Mouse (Mus musculus): Measurements from ENCODE around the gene Lrp1.
"Not testable (repeated sequence)": the region's sequence is repeated elsewhere in the genome, so short reads cannot be mapped to it uniquely, and the experiment has no call there.

Gene Lrp1

GRCm38 (mm10) chr10:127620406-127621190 is at the start of gene Lrp1:
Gene Lrp1 (minus strand): TSS chr10:127621148.
- in situ Hi-C loops (cut with MboI; ENCODE audit: low sequenced_read_pairs): no loop called here

GRCm38 (mm10) chr10:127670185-127670584 is 49.2 kb upstream of the Lrp1 start:
- in situ Hi-C loops (cut with MboI; ENCODE audit: low sequenced_read_pairs): no loop called here

- in situ Hi-C loops (cut with MboI; ENCODE audit: low sequenced_read_pairs): no loop called here
These were observed 48.2 kb upstream of the Lrp1 start for GRCm38 (mm10) chr10:127669170-127669569.

GRCm38 (mm10) chr10:127668093-127669050 is 47.4 kb upstream of the Lrp1 start, which contains the start of gene Nab2:
Gene Nab2 (minus strand): TSS chr10:127668568.
- in situ Hi-C loops (cut with MboI; ENCODE audit: low sequenced_read_pairs): no loop called here

- in situ Hi-C loops (cut with MboI; ENCODE audit: low sequenced_read_pairs): no loop called here
These were observed 46.5 kb upstream of the Lrp1 start for GRCm38 (mm10) chr10:127667269-127668092.

- in situ Hi-C loops (cut with MboI; ENCODE audit: low sequenced_read_pairs): no loop called here
These were observed 45.7 kb upstream of the Lrp1 start, which contains the start of gene Nemp1 for GRCm38 (mm10) chr10:127666501-127667268. Gene Nemp1 (plus strand): TSS chr10:127666901.

- in situ Hi-C loops (cut with MboI; ENCODE audit: low sequenced_read_pairs): no loop called here
These were observed 44.6 kb upstream of the Lrp1 start for GRCm38 (mm10) chr10:127665366-127666181.

- in situ Hi-C loops (cut with MboI; ENCODE audit: low sequenced_read_pairs): no loop called here
These were observed 43.9 kb upstream of the Lrp1 start for GRCm38 (mm10) chr10:127664891-127665290.

GRCm38 (mm10) chr10:127664166-127664565 is 43.2 kb upstream of the Lrp1 start:
- in situ Hi-C loops (cut with MboI; ENCODE audit: low sequenced_read_pairs): no loop called here

GRCm38 (mm10) chr10:127663590-127663989 is 42.6 kb upstream of the Lrp1 start:
- in situ Hi-C loops (cut with MboI; ENCODE audit: low sequenced_read_pairs): no loop called here

GRCm38 (mm10) chr10:127662666-127663253 is 41.8 kb upstream of the Lrp1 start:
- in situ Hi-C loops (cut with MboI; ENCODE audit: low sequenced_read_pairs): no loop called here

- in situ Hi-C loops (cut with MboI; ENCODE audit: low sequenced_read_pairs): no loop called here
These were observed 41.1 kb upstream of the Lrp1 start for GRCm38 (mm10) chr10:127661915-127662663.

- in situ Hi-C loops (cut with MboI; ENCODE audit: low sequenced_read_pairs): no loop called here
These were observed 40.5 kb upstream of the Lrp1 start for GRCm38 (mm10) chr10:127661291-127661914.

- in situ Hi-C loops (cut with MboI; ENCODE audit: low sequenced_read_pairs): no loop called here
These were observed 38.6 kb upstream of the Lrp1 start for GRCm38 (mm10) chr10:127659551-127659950.

GRCm38 (mm10) chr10:127658076-127658475 is 37.1 kb upstream of the Lrp1 start:
- in situ Hi-C loops (cut with MboI; ENCODE audit: low sequenced_read_pairs): no loop called here

GRCm38 (mm10) chr10:127657617-127658016 is 36.7 kb upstream of the Lrp1 start:
- in situ Hi-C loops (cut with MboI; ENCODE audit: low sequenced_read_pairs): not testable (repeated sequence)

- in situ Hi-C loops (cut with MboI; ENCODE audit: low sequenced_read_pairs): no loop called here
These were observed 34.1 kb upstream of the Lrp1 start for GRCm38 (mm10) chr10:127654970-127655579.

Data from CH12F3 (cell line).